Mouse (Mus musculus) embryonic facial prominence, embryonic 10.5 days (tissue): ENCODE data around the gene Endou. TPM values are rescaled to one million over a fixed set of nuclear protein-coding genes. Genes with fewer than 3 reads are reported as not detected.

Experiments
- DNase-seq: peaks from one replicate; pipeline ENCODE4 v3.0.0-alpha.2; 2017; ENCODE audit warnings: low spot score
- H3K27ac ChIP-seq: fragments of 300-500 bp; sonication (generic); replicated peaks from 2 replicates; pipeline ENCODE4 v1.5.1; 2016; ENCODE audit warnings: mild to moderate bottlenecking
- H3K27me3 ChIP-seq: fragments of 300-500 bp; sonication (generic); replicated peaks from 2 replicates; pipeline ENCODE4 v1.6.1; 2016; ENCODE audit warnings: low read depth, mild to moderate bottlenecking; ENCODE audit not compliant: poor library complexity, severe bottlenecking
- H3K36me3 ChIP-seq: fragments of 300-500 bp; sonication (generic); replicated peaks from 2 replicates; pipeline ENCODE4 v1.6.1; 2016; ENCODE audit warnings: mild to moderate bottlenecking, moderate library complexity
- H3K4me1 ChIP-seq: fragments of 300-500 bp; sonication (generic); 2 replicates; pipeline ENCODE4 v1.6.1; 2016
- H3K4me3 ChIP-seq: fragments of 300-500 bp; sonication (generic); 2 replicates; pipeline ENCODE4 v1.5.1; 2016; ENCODE audit warnings: mild to moderate bottlenecking, moderate library complexity
- H3K9me3 ChIP-seq: fragments of 300-500 bp; sonication (generic); 2 replicates; pipeline ENCODE4 v1.6.1; 2016; ENCODE audit warnings: mild to moderate bottlenecking
- WGBS: fragments of 180-500 bp; shearing (Covaris S2); methylation state at CpG from one replicate; pipeline ENCODE4 v1.1.7; 2016; 5-methylcytosine and 5-hydroxymethylcytosine counted together
- polyA plus RNA-seq: library from polyadenylated mRNA; unstranded; fragments of >200 nt; fragmentation: Nextera tagmentation; extraction: Ambion mirVana; gene quantifications from 2 replicates; pipeline ENCODE4 v1.2.1, GENCODE M21; 2016

Endou gene
- polyA plus RNA-seq, 1 experiment from 2014 or later, result 0.06 TPM

DNA sequence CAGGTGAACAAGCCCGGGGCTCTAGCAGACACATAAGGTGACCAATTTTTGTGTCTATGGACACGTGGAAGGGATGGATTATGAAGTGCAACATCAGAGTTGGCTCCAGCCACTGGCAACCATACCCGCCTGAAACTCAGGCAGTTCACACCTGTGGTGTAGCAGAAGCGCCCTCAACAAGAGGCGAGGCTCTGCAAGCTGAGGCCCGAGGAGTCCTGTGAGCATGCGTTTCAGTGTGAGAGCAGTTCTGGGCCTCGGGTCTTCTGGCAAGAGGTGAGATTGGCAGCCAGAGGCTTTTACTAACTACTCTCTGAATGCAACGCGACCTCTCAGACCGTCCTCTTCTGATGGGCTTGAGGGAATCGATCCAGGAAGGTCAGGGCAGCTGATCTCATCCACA, 10.5 kb upstream of the Endou start:
- Histone ChIP-seq H3K27ac (no peak overlapping the region), H3K27me3 (no peaks in the 10 kb centered on the region), H3K4me1 (peaks cover 21% of the 10 kb centered on the region), H3K9me3 (no peaks in the 10 kb centered on the region), H3K36me3 (no peaks in the 10 kb centered on the region), H3K4me3 (no peak overlapping the region)
- no peak for DNase-seq
- 83% methylated on average over 12 of the region's 12 CpGs for WGBS

- DNase-seq, result no peak
- no peak overlapping the region for H3K4me3 ChIP-seq
- no peak overlapping the region for H3K27ac ChIP-seq
- WGBS, result 88% methylated on average over 9 of the region's 9 CpGs
- no peaks in the 10 kb centered on the region for H3K27me3 ChIP-seq
- peaks cover 20% of the 10 kb centered on the region for H3K4me1 ChIP-seq
- no peaks in the 10 kb centered on the region for H3K9me3 ChIP-seq
- no peaks in the 10 kb centered on the region for H3K36me3 ChIP-seq
Observed at GRCm38 (mm10) chr15:97740283-97740732, 9.2 kb upstream of the Endou start.

- no peaks in the 10 kb centered on the region for H3K9me3 ChIP-seq
- H3K27me3 ChIP-seq, result no peaks in the 10 kb centered on the region
- no peak overlapping the region for H3K4me3 ChIP-seq
- 92% methylated on average over 7 of the region's 7 CpGs for WGBS
- no peak for DNase-seq
- H3K4me1 ChIP-seq, result peaks cover 10% of the 10 kb centered on the region
- no peak overlapping the region for H3K27ac ChIP-seq
- H3K36me3 ChIP-seq, result no peaks in the 10 kb centered on the region
Observed at GRCm38 (mm10) chr15:97738923-97739322, 7.8 kb upstream of the Endou start.

DNA sequence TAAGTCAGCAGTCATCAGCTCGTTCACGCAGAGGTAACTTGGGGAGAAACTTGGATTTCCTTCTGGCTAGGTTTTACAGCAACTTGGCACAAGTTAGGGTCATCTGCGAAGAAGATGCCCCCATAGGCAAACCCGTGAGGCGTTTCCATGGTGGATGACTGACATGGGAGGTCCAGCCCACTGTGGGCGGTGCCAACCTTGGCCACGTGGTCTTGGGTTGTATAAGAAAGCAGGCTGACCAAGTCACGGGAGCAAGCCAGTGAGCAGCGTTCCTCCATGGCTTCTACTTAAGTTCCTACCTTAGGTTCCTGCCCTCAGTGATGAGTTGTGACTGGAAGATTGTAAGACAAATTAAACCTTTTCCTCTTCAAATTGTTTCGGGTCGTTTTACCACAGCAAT, 849 bp upstream of the Endou start:
- WGBS, result 92% methylated on average over 11 of the region's 11 CpGs
- Histone ChIP-seq H3K9me3 (peaks cover 8% of the 10 kb centered on the region; the same call in 1 of the 2 replicates), H3K27me3 (no peaks in the 10 kb centered on the region), H3K4me1 (0 out of 2 replicates have a peak, but pooled peaks cover 4% of the 10 kb centered on the region), H3K36me3 (no peaks in the 10 kb centered on the region), H3K4me3 (no peak overlapping the region), H3K27ac (no peak overlapping the region)
- DNase-seq, result no peak

GRCm38 (mm10) chr15:97730365-97730764, 774 bp downstream of the Endou start:
- Histone ChIP-seq H3K4me1 (0 out of 2 replicates have a peak, but pooled peaks cover 4% of the 10 kb centered on the region), H3K27me3 (no peaks in the 10 kb centered on the region), H3K4me3 (no peak overlapping the region), H3K27ac (no peak overlapping the region), H3K36me3 (no peaks in the 10 kb centered on the region), H3K9me3 (peaks cover 8% of the 10 kb centered on the region; the same call in 1 of the 2 replicates)
- DNase-seq, result no peak
- 49% methylated on average over 6 of the region's 6 CpGs for WGBS

DNA sequence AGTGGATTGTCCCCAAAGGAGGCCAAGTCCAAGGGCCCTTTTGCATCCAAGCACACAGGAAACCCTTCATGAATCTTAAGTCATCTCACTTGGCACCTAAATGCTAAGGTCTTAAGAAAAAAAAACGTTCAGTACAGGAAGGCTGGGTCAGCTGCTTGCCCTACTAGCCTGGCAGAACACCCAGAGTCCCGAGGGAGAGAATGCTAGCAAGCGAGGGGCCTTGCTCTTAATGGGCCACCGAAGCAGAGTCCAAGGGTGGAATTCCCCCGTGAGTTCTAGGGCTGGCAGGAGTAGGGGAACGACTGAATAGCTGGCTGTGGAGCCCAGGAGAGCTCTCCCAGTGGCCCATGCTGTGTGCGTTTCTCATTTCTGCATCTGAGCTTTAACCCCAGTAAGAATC, 2.3 kb downstream of the Endou start:
- 61% methylated on average over 7 of the region's 7 CpGs for WGBS
- H3K4me3 ChIP-seq, result no peak overlapping the region
- peak overlapping the region; percentile 30; the same call in 1 of the 2 replicates for H3K27ac ChIP-seq

DNA sequence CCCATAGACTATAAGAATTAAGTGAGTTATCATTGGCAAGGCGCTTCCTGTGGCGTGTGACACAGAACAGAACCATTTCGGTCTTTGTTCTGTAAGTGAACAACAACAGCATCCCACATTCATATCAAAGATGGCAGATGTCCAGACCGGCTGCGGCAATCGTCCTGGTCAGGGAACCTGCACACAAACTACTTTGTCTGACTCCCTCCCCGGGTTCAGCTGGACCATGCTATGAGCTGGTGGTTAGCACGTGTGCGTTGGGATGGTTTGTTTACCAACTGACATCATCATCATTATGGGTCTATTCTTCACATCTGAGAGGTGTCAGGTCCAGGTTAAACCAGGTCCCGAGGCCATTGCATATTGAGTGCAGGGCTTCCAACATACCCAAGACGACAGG, 2.7 kb downstream of the Endou start:
- no peaks in the 10 kb centered on the region for H3K36me3 ChIP-seq
- 0 out of 2 replicates have a peak, but pooled peaks cover 4% of the 10 kb centered on the region for H3K4me1 ChIP-seq
- no peak overlapping the region for H3K4me3 ChIP-seq
- no peaks in the 10 kb centered on the region for H3K27me3 ChIP-seq
- H3K27ac ChIP-seq, result no peak overlapping the region
- no peak for DNase-seq
- H3K9me3 ChIP-seq, result 0 out of 2 replicates have a peak, but pooled peaks cover 5% of the 10 kb centered on the region
- WGBS, result 89% methylated on average over 11 of the region's 11 CpGs

More for the DNA sequence above, 2.3 kb downstream of the Endou start:
- no peak for DNase-seq
- Histone ChIP-seq H3K36me3 (no peaks in the 10 kb centered on the region), H3K4me1 (0 out of 2 replicates have a peak, but pooled peaks cover 4% of the 10 kb centered on the region), H3K9me3 (peaks cover 7% of the 10 kb centered on the region; the same call in 1 of the 2 replicates), H3K27me3 (no peaks in the 10 kb centered on the region)

- Histone ChIP-seq H3K9me3 (0 out of 2 replicates have a peak, but pooled peaks cover 2% of the 10 kb centered on the region), H3K27ac (no peak overlapping the region), H3K36me3 (no peaks in the 10 kb centered on the region), H3K4me1 (0 out of 2 replicates have a peak, but pooled peaks cover 4% of the 10 kb centered on the region), H3K4me3 (no peak overlapping the region), H3K27me3 (no peaks in the 10 kb centered on the region)
- 58% methylated on average over 5 of the region's 5 CpGs for WGBS
- DNase-seq, result no peak
Observed at GRCm38 (mm10) chr15:97727520-97727919, 3.6 kb downstream of the Endou start.

- Histone ChIP-seq H3K27ac (no peak overlapping the region), H3K4me3 (no peak overlapping the region), H3K9me3 (no peaks in the 10 kb centered on the region), H3K36me3 (no peaks in the 10 kb centered on the region), H3K4me1 (0 out of 2 replicates have a peak, but pooled peaks cover 8% of the 10 kb centered on the region), H3K27me3 (no peaks in the 10 kb centered on the region)
- DNase-seq, result no peak
- 80% methylated on average over 8 of the region's 8 CpGs for WGBS
Observed at GRCm38 (mm10) chr15:97727048-97727447, 4.1 kb downstream of the Endou start.

DNA sequence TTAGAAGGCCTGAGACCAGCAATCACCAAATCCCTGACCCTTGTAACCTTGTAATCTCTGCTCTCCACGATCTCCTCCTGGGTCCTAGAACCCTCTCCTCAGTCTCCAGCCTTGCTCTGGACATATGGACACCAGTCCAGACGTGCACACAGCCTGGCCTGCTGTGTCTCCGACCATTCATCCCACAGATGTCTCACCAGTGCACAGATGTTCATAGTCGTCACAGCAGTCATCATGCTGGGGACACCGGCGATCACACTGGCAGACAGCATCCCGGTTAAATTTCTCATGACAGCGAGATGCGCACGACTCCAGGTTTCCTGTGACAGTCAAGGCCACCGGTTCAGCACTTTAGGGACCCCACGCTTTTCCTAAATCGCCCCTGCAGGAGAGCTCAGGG, 4.8 kb downstream of the Endou start:
- 0 out of 2 replicates have a peak, but pooled peaks cover 8% of the 10 kb centered on the region for H3K4me1 ChIP-seq
- H3K36me3 ChIP-seq, result no peaks in the 10 kb centered on the region
- H3K9me3 ChIP-seq, result no peaks in the 10 kb centered on the region
- no peak for DNase-seq
- 81% methylated on average over 13 of the region's 13 CpGs for WGBS
- no peak overlapping the region for H3K27ac ChIP-seq
- H3K4me3 ChIP-seq, result no peak overlapping the region
- no peaks in the 10 kb centered on the region for H3K27me3 ChIP-seq

- WGBS, result 82% methylated on average over 6 of the region's 6 CpGs
- H3K27ac ChIP-seq, result no peak overlapping the region
- H3K9me3 ChIP-seq, result no peaks in the 10 kb centered on the region
- H3K36me3 ChIP-seq, result no peaks in the 10 kb centered on the region
- H3K4me1 ChIP-seq, result peaks cover 13% of the 10 kb centered on the region; the same call in 1 of the 2 replicates
- H3K27me3 ChIP-seq, result no peaks in the 10 kb centered on the region
- H3K4me3 ChIP-seq, result no peak overlapping the region
- DNase-seq, result no peak
Observed at GRCm38 (mm10) chr15:97725198-97725785, 5.8 kb downstream of the Endou start.

DNA sequence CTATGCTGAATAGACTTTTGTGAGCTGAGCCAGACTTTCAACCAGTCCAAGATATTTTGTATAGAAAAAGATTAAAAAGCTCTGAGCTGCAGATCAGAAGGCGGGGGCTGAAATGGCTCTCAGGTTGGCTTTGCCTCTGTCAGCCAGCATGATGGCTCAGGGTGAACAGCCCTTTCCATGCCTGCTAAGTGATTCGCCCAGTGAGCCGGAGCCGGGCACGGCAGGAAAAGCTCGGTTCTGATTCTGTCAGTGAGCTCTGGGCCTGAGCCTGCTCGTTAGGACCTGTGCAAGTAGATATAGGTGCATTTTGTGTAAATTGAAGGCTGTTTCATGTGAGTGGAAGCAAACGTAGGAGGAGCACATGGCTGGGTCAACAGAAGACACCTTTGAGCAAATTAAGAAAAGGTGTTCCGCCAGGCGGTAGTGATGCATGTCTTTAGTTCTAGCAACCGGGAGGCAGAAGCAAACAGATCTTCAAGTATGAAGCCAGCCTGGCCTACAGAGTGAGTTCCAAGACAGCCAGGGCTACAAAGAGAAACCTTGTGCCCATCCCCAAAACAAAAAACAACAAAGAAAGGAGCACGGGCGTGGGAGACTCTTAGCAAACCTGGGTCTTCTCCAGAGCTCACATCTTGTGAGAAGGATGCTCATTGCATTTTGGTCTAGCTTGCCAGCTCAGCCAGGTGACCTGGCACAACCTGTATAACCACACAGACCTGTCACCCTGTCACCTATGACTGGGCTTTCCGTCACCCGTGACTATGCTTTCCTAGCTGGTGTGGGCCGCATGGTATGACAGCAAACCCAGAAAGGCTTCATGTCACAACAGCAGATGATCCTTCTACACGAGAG, 6.6 kb downstream of the Endou start:
- Histone ChIP-seq H3K4me3 (no peak overlapping the region), H3K27me3 (no peaks in the 10 kb centered on the region), H3K27ac (no peak overlapping the region), H3K9me3 (no peaks in the 10 kb centered on the region), H3K36me3 (no peaks in the 10 kb centered on the region), H3K4me1 (peaks cover 13% of the 10 kb centered on the region; the same call in 1 of the 2 replicates)
- DNase-seq, result no peak
- 87% methylated on average over 17 of the region's 17 CpGs for WGBS
